8 mouse cellular contexts compared by ENCODE assay signal in genomic region chr17:35052271-35052798, GRCm38 (mm10). TPM values are rescaled to one million over a fixed set of nuclear protein-coding genes. Genes with fewer than 3 reads are reported as not detected.
DNase-seq lines count a peak whose midpoint lies in the region; ATAC-seq and TF ChIP-seq lines count a peak whose summit lies in the region.

No protein-coding gene starts in this region.

- H3K9me3 ChIP-seq in embryonic facial prominence, embryonic 13.5 days, result no peaks in the 10 kb centered on the region
- no peaks in the 10 kb centered on the region for H3K9me3 ChIP-seq in intestine, embryonic 16.5 days (ENCODE audit: control insufficient read depth, low read length)
- H3K9me3 ChIP-seq in neural tube, embryonic 14.5 days (ENCODE audit: control insufficient read depth, low read length), result no peaks in the 10 kb centered on the region

- WGBS in embryonic facial prominence, embryonic 13.5 days, result 78% methylated on average over 12 of the region's 12 CpGs
- WGBS in intestine, embryonic 16.5 days, result 75% methylated on average over 12 of the region's 12 CpGs
- WGBS in neural tube, embryonic 14.5 days, result 78% methylated on average over 12 of the region's 12 CpGs

- H3K4me1 ChIP-seq in embryonic facial prominence, embryonic 13.5 days, result peaks cover 41% of the 10 kb centered on the region
- peaks cover 31% of the 10 kb centered on the region for H3K4me1 ChIP-seq in intestine, embryonic 16.5 days (ENCODE audit: control insufficient read depth, insufficient read depth, low read length)
- H3K4me1 ChIP-seq in neural tube, embryonic 14.5 days (ENCODE audit: control insufficient read depth, insufficient read depth, low read length), result peaks cover 5% of the 10 kb centered on the region; the same call in 1 of the 2 replicates

- intact Hi-C loops in left cerebral cortex, adult 2 months (cut with DNase I), result no loop called here

- TF ChIP-seq CTCF in left cerebral cortex, adult 2 months (IDR thresholded peaks at IDR 0.05), result no peak

- no peaks in the 10 kb centered on the region for H3K27me3 ChIP-seq in embryonic facial prominence, embryonic 13.5 days
- H3K27me3 ChIP-seq in intestine, embryonic 16.5 days (replicated peaks; ENCODE audit: control insufficient read depth, insufficient read depth, low read length), result no peaks in the 10 kb centered on the region
- H3K27me3 ChIP-seq in neural tube, embryonic 14.5 days (ENCODE audit: control insufficient read depth, insufficient read depth, low read length), result no peaks in the 10 kb centered on the region

- H3K27ac ChIP-seq in left cerebral cortex, adult 2 months, result peak overlapping the region; percentile 78; the same call in 1 of the 2 replicates
- peak overlapping the region; percentile 99 for H3K27ac ChIP-seq in embryonic facial prominence, embryonic 13.5 days
- peak overlapping the region; percentile 100 for H3K27ac ChIP-seq in intestine, embryonic 16.5 days (ENCODE audit: low read length)
- peak overlapping the region; percentile 82 for H3K27ac ChIP-seq in neural tube, embryonic 14.5 days (ENCODE audit: low read depth, low read length)

- peak overlapping the region; percentile 92 for H3K4me2 ChIP-seq in embryonic facial prominence, embryonic 13.5 days
- H3K4me2 ChIP-seq in intestine, embryonic 16.5 days (ENCODE audit: low read depth, low read length), result peak overlapping the region; percentile 87
- peak overlapping the region; percentile 38 for H3K4me2 ChIP-seq in neural tube, embryonic 14.5 days (ENCODE audit: low read depth, low read length)

- peaks cover 48% of the 10 kb centered on the region for H3K36me3 ChIP-seq in embryonic facial prominence, embryonic 13.5 days
- H3K36me3 ChIP-seq in intestine, embryonic 16.5 days (ENCODE audit: control insufficient read depth, insufficient read depth, low read length), result peaks cover 30% of the 10 kb centered on the region
- H3K36me3 ChIP-seq in neural tube, embryonic 14.5 days (ENCODE audit: control insufficient read depth, insufficient read depth, low read length), result no peaks in the 10 kb centered on the region

- H3K4me3 ChIP-seq in left cerebral cortex, adult 2 months, result no peak overlapping the region
- H3K4me3 ChIP-seq in embryonic facial prominence, embryonic 13.5 days, result peak overlapping the region; percentile 67
- H3K4me3 ChIP-seq in intestine, embryonic 16.5 days (ENCODE audit: low read length), result peak overlapping the region; percentile 79
- peak overlapping the region; percentile 31; the same call in 1 of the 2 replicates for H3K4me3 ChIP-seq in neural tube, embryonic 14.5 days (ENCODE audit: low read depth, low read length)

- no peak for ATAC-seq in embryonic facial prominence, embryonic 13.5 days (ENCODE audit: insufficient number of reproducible peaks, insufficient read depth, low FRiP score, low TSS enrichment, low read depth)
- no peak for ATAC-seq in intestine, embryonic 16.5 days
- ATAC-seq in neural tube, embryonic 14.5 days (ENCODE audit: low read depth), result no peak
- no peak for ATAC-seq in activated CD4-positive, CD25-positive, alpha-beta regulatory T cell, adult 4 months

- no peak for DNase-seq in left cerebral cortex, adult 2 months (ENCODE audit: extremely low spot score in 1 of 2, low spot score in 2 of 2)
- no peak for DNase-seq in left cerebral cortex, adult 11 months (ENCODE audit: low spot score)
- no peak for DNase-seq in frontal cortex, postnatal 36 days (ENCODE audit: low spot score in 2 of 2)
- DNase-seq in cerebellum, adult 18-20 months, result no peak

- H3K9ac ChIP-seq in embryonic facial prominence, embryonic 13.5 days, result peak overlapping the region; percentile 89
- peak overlapping the region; percentile 87 for H3K9ac ChIP-seq in intestine, embryonic 16.5 days (ENCODE audit: low read depth, low read length)
- 0 out of 2 replicates have a peak overlapping the region, but pooled peaks have one; percentile 4 for H3K9ac ChIP-seq in neural tube, embryonic 14.5 days (replicated peaks; ENCODE audit: low read depth, low read length)

RNA-seq across cellular contexts. Expression of gene Clic1, which starts 2.6 kb away (rescaled TPM):
- 1 to 10 TPM; 7.4 to 8.3 TPM for total RNA-seq in left cerebral cortex, adult 2 months (2021)
- polyA plus RNA-seq in embryonic facial prominence, embryonic 13.5 days (2015; fragmentation: Nextera tagmentation; extraction: Ambion mirVana), result 243 and 254 TPM in 2 replicates
- 405 and 416 TPM in 2 replicates for polyA plus RNA-seq in intestine, embryonic 16.5 days (2015; fragmentation: Nextera tagmentation; extraction: Ambion mirVana)
- polyA plus RNA-seq in neural tube, embryonic 14.5 days (2014; fragmentation: Nextera tagmentation; extraction: Ambion mirVana), result 13.3 and 37.0 TPM in 2 replicates
- 100 to 1,000 TPM; 464 to 670 TPM for polyA plus RNA-seq in activated CD4-positive, CD25-positive, alpha-beta regulatory T cell, adult 4 months (2017; shearing (Covaris generic))

RNA-seq across cellular contexts. Expression of gene Msh5, which starts 5.8 kb away (rescaled TPM):
- under 1 TPM; 0.27 to 0.56 TPM for total RNA-seq in left cerebral cortex, adult 2 months (2021)
- polyA plus RNA-seq in embryonic facial prominence, embryonic 13.5 days (2015; fragmentation: Nextera tagmentation; extraction: Ambion mirVana), result 3.5 and 3.6 TPM in 2 replicates
- 3.6 and 4.4 TPM in 2 replicates for polyA plus RNA-seq in intestine, embryonic 16.5 days (2015; fragmentation: Nextera tagmentation; extraction: Ambion mirVana)
- 1.9 and 2.2 TPM in 2 replicates for polyA plus RNA-seq in neural tube, embryonic 14.5 days (2014; fragmentation: Nextera tagmentation; extraction: Ambion mirVana)
- 1 to 10 TPM; 1.3 to 1.6 TPM for polyA plus RNA-seq in activated CD4-positive, CD25-positive, alpha-beta regulatory T cell, adult 4 months (2017; shearing (Covaris generic))

RNA-seq across cellular contexts. Expression of gene Ddah2, which starts 6.5 kb away (rescaled TPM):
- 10 to 100 TPM; 10.1 to 11.0 TPM for total RNA-seq in left cerebral cortex, adult 2 months (2021)
- 358 and 374 TPM in 2 replicates for polyA plus RNA-seq in embryonic facial prominence, embryonic 13.5 days (2015; fragmentation: Nextera tagmentation; extraction: Ambion mirVana)
- polyA plus RNA-seq in intestine, embryonic 16.5 days (2015; fragmentation: Nextera tagmentation; extraction: Ambion mirVana), result 146 and 170 TPM in 2 replicates
- polyA plus RNA-seq in neural tube, embryonic 14.5 days (2014; fragmentation: Nextera tagmentation; extraction: Ambion mirVana), result 269 and 303 TPM in 2 replicates
- polyA plus RNA-seq in activated CD4-positive, CD25-positive, alpha-beta regulatory T cell, adult 4 months (2017; shearing (Covaris generic)), result 1 to 10 TPM in 1 of 2 experiments, under 1 TPM in 1; 0.36 to 1.8 TPM

RNA-seq across cellular contexts. Expression of gene Ly6g6c, which starts 12.9 kb away (rescaled TPM):
- total RNA-seq in left cerebral cortex, adult 2 months (2021), result not detected
- polyA plus RNA-seq in embryonic facial prominence, embryonic 13.5 days (2015; fragmentation: Nextera tagmentation; extraction: Ambion mirVana), result 0.87 and 1.0 TPM in 2 replicates
- 0.24 TPM in 1 of 2 replicates, not detected in the other for polyA plus RNA-seq in intestine, embryonic 16.5 days (2015; fragmentation: Nextera tagmentation; extraction: Ambion mirVana)
- polyA plus RNA-seq in neural tube, embryonic 14.5 days (2014; fragmentation: Nextera tagmentation; extraction: Ambion mirVana), result not detected in 2 replicates
- not detected for polyA plus RNA-seq in activated CD4-positive, CD25-positive, alpha-beta regulatory T cell, adult 4 months (2017; shearing (Covaris generic))

RNA-seq across cellular contexts. Expression of gene Mpig6b, which starts 13.6 kb away (rescaled TPM):
- not detected for total RNA-seq in left cerebral cortex, adult 2 months (2021)
- polyA plus RNA-seq in embryonic facial prominence, embryonic 13.5 days (2015; fragmentation: Nextera tagmentation; extraction: Ambion mirVana), result 0.77 and 0.89 TPM in 2 replicates
- 0.37 and 0.40 TPM in 2 replicates for polyA plus RNA-seq in intestine, embryonic 16.5 days (2015; fragmentation: Nextera tagmentation; extraction: Ambion mirVana)
- polyA plus RNA-seq in neural tube, embryonic 14.5 days (2014; fragmentation: Nextera tagmentation; extraction: Ambion mirVana), result 0.12 and 0.15 TPM in 2 replicates
- not detected for polyA plus RNA-seq in activated CD4-positive, CD25-positive, alpha-beta regulatory T cell, adult 4 months (2017; shearing (Covaris generic))

Comparison
In these comparisons a context has a peak if more than half of its experiments do, and no peak if none do; other contexts are left out.
1. H3K4me2 ChIP-seq: peak in every context shown above with its lines; median percentile 92 in embryonic facial prominence, embryonic 13.5 days; 87 in intestine, embryonic 16.5 days; 38 in neural tube, embryonic 14.5 days.
2. H3K9ac ChIP-seq: peak in every context shown above with its lines; median percentile 89 in embryonic facial prominence, embryonic 13.5 days; 87 in intestine, embryonic 16.5 days; 4 in neural tube, embryonic 14.5 days.
3. RNA of gene Ddah2, which starts 6.5 kb away (polyA plus RNA-seq): 358 to 374 TPM in embryonic facial prominence, embryonic 13.5 days, 269 to 303 TPM in neural tube, embryonic 14.5 days and 146 to 170 TPM in intestine, embryonic 16.5 days; 0.36 to 1.8 TPM in activated CD4-positive, CD25-positive, alpha-beta regulatory T cell, adult 4 months; every median in the first group is over 10 times any median in the second.
4. Peak in every context shown above with its lines, with median percentiles within 50 percentile points of each other: H3K27ac ChIP-seq.